ENCODE assay signal across 8 mouse cellular contexts in genomic region chr11:3331756-3332642, GRCm38 (mm10). TPM values are rescaled to one million over a fixed set of nuclear protein-coding genes. Genes with fewer than 3 reads are reported as not detected.
DNase-seq lines count a peak whose midpoint lies in the region; ATAC-seq and TF ChIP-seq lines count a peak whose summit lies in the region.

No protein-coding gene starts in this region.

- peak; percentile 93 for ATAC-seq in embryonic facial prominence, embryonic 13.5 days (ENCODE audit: insufficient number of reproducible peaks, insufficient read depth, low FRiP score, low TSS enrichment, low read depth)
- ATAC-seq in limb, embryonic 12.5 days (ENCODE audit: insufficient number of reproducible peaks, insufficient read depth, low FRiP score, low TSS enrichment, low read depth) = peak; percentile 94
- peak; percentile 96 for ATAC-seq in midbrain, embryonic 14.5 days (ENCODE audit: low FRiP score, low TSS enrichment)

- H3K4me1 ChIP-seq in embryonic facial prominence, embryonic 13.5 days = peaks cover 46% of the 10 kb centered on the region
- H3K4me1 ChIP-seq in heart, adult 2 months (ENCODE audit: control insufficient read depth, insufficient read depth, low read length) = peaks cover 39% of the 10 kb centered on the region
- peaks cover 41% of the 10 kb centered on the region for H3K4me1 ChIP-seq in limb, embryonic 12.5 days (replicated peaks)
- peaks cover 10% of the 10 kb centered on the region for H3K4me1 ChIP-seq in midbrain, embryonic 14.5 days (ENCODE audit: control insufficient read depth, insufficient read depth, low read length)

- intact Hi-C loops in heart, adult 2 months (cut with DNase I) = loop anchor here (2.0 to 5.0 kb wide), 4 partner anchors 15 to 120 kb away; partner anchors contain the start of genes Limk2 and Rnf185

- H3K79me2 ChIP-seq in heart, adult 2 months (replicated peaks; ENCODE audit: control insufficient read depth, insufficient read depth, low read length) = no peaks in the 10 kb centered on the region

- peak overlapping the region; percentile 99 for H3K4me2 ChIP-seq in embryonic facial prominence, embryonic 13.5 days
- H3K4me2 ChIP-seq in limb, embryonic 12.5 days = peak overlapping the region; percentile 97
- H3K4me2 ChIP-seq in midbrain, embryonic 14.5 days (ENCODE audit: low read length) = peak overlapping the region; percentile 100

- peak; percentile 32; the same call in 1 of the 2 replicates for TF ChIP-seq EP300 in heart, adult 2 months (IDR thresholded peaks at IDR 0.05; ENCODE audit: insufficient read depth, low read depth, low read length)

- peak overlapping the region; percentile 64; the same call in 1 of the 2 replicates for H3K27ac ChIP-seq in embryonic facial prominence, embryonic 13.5 days
- H3K27ac ChIP-seq in heart, adult 2 months = peak overlapping the region; percentile 94
- peak overlapping the region; percentile 53 for H3K27ac ChIP-seq in limb, embryonic 12.5 days
- peak overlapping the region; percentile 67 for H3K27ac ChIP-seq in midbrain, embryonic 14.5 days (replicated peaks; ENCODE audit: low read depth, low read length)

- peak overlapping the region; percentile 72 for H3K9ac ChIP-seq in embryonic facial prominence, embryonic 13.5 days
- H3K9ac ChIP-seq in heart, adult 2 months (ENCODE audit: low read depth, low read length) = peak overlapping the region; percentile 85
- H3K9ac ChIP-seq in limb, embryonic 12.5 days (replicated peaks) = peak overlapping the region; percentile 62
- peak overlapping the region; percentile 63 for H3K9ac ChIP-seq in midbrain, embryonic 14.5 days (replicated peaks; ENCODE audit: low read length)

- H3K4me3 ChIP-seq in embryonic facial prominence, embryonic 13.5 days = peak overlapping the region; percentile 52
- H3K4me3 ChIP-seq in heart, adult 2 months = peak overlapping the region; percentile 77
- peak overlapping the region; percentile 51 for H3K4me3 ChIP-seq in limb, embryonic 12.5 days (replicated peaks)
- H3K4me3 ChIP-seq in midbrain, embryonic 14.5 days (replicated peaks; ENCODE audit: low read depth, low read length) = peak overlapping the region; percentile 63

- TF ChIP-seq POLR2A in heart, adult 2 months (IDR thresholded peaks at IDR 0.05; ENCODE audit: insufficient read depth, low read depth, low read length) = peak; percentile 72

- under 1% methylated on average over 75 of the region's 75 CpGs for WGBS in embryonic facial prominence, embryonic 13.5 days
- WGBS in heart, adult 2 months = under 1% methylated on average over 74 of the region's 75 CpGs
- WGBS in limb, embryonic 12.5 days = under 1% methylated on average over 73 of the region's 75 CpGs
- under 1% methylated on average over 75 of the region's 75 CpGs for WGBS in midbrain, embryonic 14.5 days

- H3K36me3 ChIP-seq in embryonic facial prominence, embryonic 13.5 days = peaks cover 5% of the 10 kb centered on the region; the same call in 1 of the 2 replicates
- H3K36me3 ChIP-seq in heart, adult 2 months (ENCODE audit: control insufficient read depth, insufficient read depth, low read length) = peaks cover 33% of the 10 kb centered on the region
- H3K36me3 ChIP-seq in limb, embryonic 12.5 days = no peaks in the 10 kb centered on the region; the same call in 1 of the 2 replicates
- peaks cover 10% of the 10 kb centered on the region; the same call in 1 of the 2 replicates for H3K36me3 ChIP-seq in midbrain, embryonic 14.5 days (ENCODE audit: control insufficient read depth, insufficient read depth, low read length)

- H3K9me3 ChIP-seq in embryonic facial prominence, embryonic 13.5 days = no peaks in the 10 kb centered on the region
- no peaks in the 10 kb centered on the region for H3K9me3 ChIP-seq in limb, embryonic 12.5 days
- no peaks in the 10 kb centered on the region for H3K9me3 ChIP-seq in midbrain, embryonic 14.5 days (ENCODE audit: control insufficient read depth, low read length)

- H3K27me3 ChIP-seq in embryonic facial prominence, embryonic 13.5 days = no peaks in the 10 kb centered on the region
- H3K27me3 ChIP-seq in heart, adult 2 months (ENCODE audit: control insufficient read depth, insufficient read depth, low read length) = no peaks in the 10 kb centered on the region
- H3K27me3 ChIP-seq in limb, embryonic 12.5 days = peaks cover 5% of the 10 kb centered on the region
- H3K27me3 ChIP-seq in midbrain, embryonic 14.5 days (ENCODE audit: control insufficient read depth, insufficient read depth, low read length) = no peaks in the 10 kb centered on the region

- DNase-seq in 3T3-L1 (ENCODE audit: low read depth, low spot score) = peak; percentile 97
- peak; percentile 95 to 96 for DNase-seq in adrenal gland, postnatal 36 days
- DNase-seq in heart, adult 2 months = peak; percentile 89 to 96
- peak; percentile 84 to 90 for DNase-seq in kidney, adult 8-10 months
- peak; percentile 97 for DNase-seq in midbrain, embryonic 14.5 days
- peak; percentile 83 to 95 for DNase-seq in spleen, adult 18-20 months

- TF ChIP-seq CTCF in heart, adult 2 months (IDR thresholded peaks at IDR 0.05) = peak; percentile 21

RNA-seq across cellular contexts. Expression of gene Pik3ip1, which starts 1.8 kb away (rescaled TPM):
- total RNA-seq in adrenal gland, postnatal 36 days (2021) = 10 to 100 TPM in 1 of 2 experiments, 1 to 10 TPM in 1; 8.0 to 12.7 TPM
- polyA plus RNA-seq in embryonic facial prominence, embryonic 13.5 days (2015; fragmentation: Nextera tagmentation; extraction: Ambion mirVana) = 12.8 and 14.6 TPM in 2 replicates
- total RNA-seq in heart, adult 2 months (2021) = 10 to 100 TPM; 29.4 to 36.4 TPM
- polyA plus RNA-seq in heart, adult 2 months (2012; rRNA removed) = 29.5 and 36.2 TPM in 2 replicates
- polyA plus RNA-seq in limb, embryonic 12.5 days (2016; fragmentation: Nextera tagmentation; extraction: Ambion mirVana) = 15.1 and 18.8 TPM in 2 replicates
- 20.2 and 21.2 TPM in 2 replicates for polyA plus RNA-seq in midbrain, embryonic 14.5 days (2014; fragmentation: Nextera tagmentation; extraction: Ambion mirVana)

RNA-seq across cellular contexts. Expression of gene Patz1, which starts 43.3 kb away (rescaled TPM):
- total RNA-seq in adrenal gland, postnatal 36 days (2021) = 10 to 100 TPM; 25.5 to 37.1 TPM
- polyA plus RNA-seq in embryonic facial prominence, embryonic 13.5 days (2015; fragmentation: Nextera tagmentation; extraction: Ambion mirVana) = 52.0 and 52.7 TPM in 2 replicates
- 10 to 100 TPM; 19.4 to 30.8 TPM for total RNA-seq in heart, adult 2 months (2021)
- polyA plus RNA-seq in heart, adult 2 months (2012; rRNA removed) = 16.3 and 19.9 TPM in 2 replicates
- polyA plus RNA-seq in limb, embryonic 12.5 days (2016; fragmentation: Nextera tagmentation; extraction: Ambion mirVana) = 72.2 and 75.0 TPM in 2 replicates
- polyA plus RNA-seq in midbrain, embryonic 14.5 days (2014; fragmentation: Nextera tagmentation; extraction: Ambion mirVana) = 61.9 and 78.7 TPM in 2 replicates

Comparison
In these comparisons a context has a peak if more than half of its experiments do, and no peak if none do; other contexts are left out.
1. Peak in every context shown above with its lines: DNase-seq, ATAC-seq, H3K4me3 ChIP-seq and H3K27ac ChIP-seq.